Mouse (Mus musculus) liver, postnatal 0 days (tissue): Measurements from ENCODE around the gene Dctn1.

Experiments used
- CTCF ChIP-seq: sonication (generic); IDR thresholded peaks from 2 replicates; pipeline ENCODE4 v1.5.1; 2016; ENCODE audit warnings: antibody characterized with exemption, low read depth
- EP300 ChIP-seq: IDR thresholded peaks from 2 replicates; pipeline ENCODE4 v1.6.1; 2016; ENCODE audit warnings: antibody characterized with exemption, low read depth, mild to moderate bottlenecking

GRCm38 (mm10) chr6:83186946-83187345 is 21.2 kb downstream of the Dctn1 start:
- TF ChIP-seq CTCF (no peak), EP300 (no peak)
